Mouse (Mus musculus): ENCODE data around the gene Rnps1. TPM values are rescaled to one million over a fixed set of nuclear protein-coding genes. Genes with fewer than 3 reads are reported as not detected.
A peak's percentile ranks its signal among the peaks of the same experiment; 100 is the strongest.
"Not testable (repeated sequence)": the region's sequence is repeated elsewhere in the genome, so short reads cannot be mapped to it uniquely, and the experiment has no call there.

Gene Rnps1
- polyA plus RNA-seq, 1 experiment from 2014 or later, result 367 TPM

DNA sequence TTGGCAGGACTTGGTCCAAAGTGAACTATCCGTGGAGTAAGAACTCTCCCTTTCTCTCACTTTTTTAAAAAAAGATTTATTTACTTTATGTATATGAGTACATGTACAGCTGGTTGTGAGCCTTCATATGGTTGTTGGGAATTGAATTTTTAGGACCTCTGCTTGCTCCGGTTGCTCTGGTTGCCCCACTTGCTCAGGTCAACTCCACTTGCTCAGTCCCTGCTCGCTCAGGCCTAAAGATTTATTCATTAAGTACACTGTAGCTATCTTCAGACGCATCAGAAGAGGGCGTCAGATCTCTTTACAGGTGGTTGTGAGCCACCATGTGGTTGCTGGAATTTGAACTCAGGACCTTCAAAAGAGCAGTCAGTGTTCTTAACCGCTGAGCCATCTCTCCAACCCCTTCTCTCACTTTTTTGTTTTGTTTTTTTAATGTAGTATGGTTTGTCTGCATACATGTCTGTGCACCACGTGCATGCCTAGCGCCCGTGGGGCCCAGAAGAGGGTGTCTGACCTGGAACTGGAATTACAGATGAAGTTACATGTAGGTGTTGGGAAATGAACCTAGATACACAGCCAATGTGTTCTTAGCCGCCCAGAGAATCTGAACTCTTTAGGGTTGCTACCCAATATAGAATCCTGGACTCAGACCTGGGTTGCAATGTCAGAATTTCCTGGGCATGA, 41.3 kb downstream of the Rnps1 start:
- H3K4me1 ChIP-seq, result peaks cover 23% of the 10 kb centered on the region
- not testable (repeated sequence) for ATAC-seq; H3K9me3 ChIP-seq (replicated peaks); H3K27ac ChIP-seq; H3K27me3 ChIP-seq; H3K9ac ChIP-seq
- H3K36me3 ChIP-seq (ENCODE audit: poor library complexity, severe bottlenecking), result peaks cover 11% of the 10 kb centered on the region
- peak overlapping the region; percentile 85 for H3K4me2 ChIP-seq
- WGBS, result 51% methylated on average over 10 of the region's 10 CpGs
- peak overlapping the region; percentile 82; the same call in 1 of the 2 replicates for H3K4me3 ChIP-seq

DNA sequence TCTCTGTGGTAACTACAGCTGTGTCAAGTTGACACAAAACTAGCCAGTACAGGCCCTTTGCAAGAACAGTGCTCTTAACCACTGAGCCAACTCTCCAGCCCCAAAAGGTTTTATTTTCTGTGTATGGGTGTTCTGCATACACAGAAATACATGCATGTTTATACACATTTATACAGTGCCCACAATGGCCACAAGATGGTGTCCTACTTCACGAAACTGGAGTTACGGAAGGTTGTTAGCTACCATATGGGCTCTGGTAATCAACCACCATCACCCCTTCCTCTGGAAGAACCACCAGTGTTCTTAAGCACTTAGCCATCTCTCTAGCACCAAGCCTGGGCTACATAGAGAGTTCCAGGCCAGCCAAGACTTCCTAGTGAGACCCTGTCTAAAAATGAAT, 47.2 kb downstream of the Rnps1 start:
- Histone ChIP-seq H3K36me3 (ENCODE audit: poor library complexity, severe bottlenecking) (no peaks in the 10 kb centered on the region), H3K4me1 (no peaks in the 10 kb centered on the region), H3K4me3 (no peak overlapping the region), H3K27me3 (no peaks in the 10 kb centered on the region), H3K9me3 (replicated peaks) (no peaks in the 10 kb centered on the region), H3K4me2 (no peak overlapping the region), H3K27ac (no peak overlapping the region), H3K9ac (no peak overlapping the region)
- ATAC-seq, result no peak
- 69% methylated on average over 2 of the region's 2 CpGs for WGBS

GRCm38 (mm10) chr17:24462932-24463331, 48.6 kb downstream of the Rnps1 start:
- no peak overlapping the region for H3K4me2 ChIP-seq
- 86% methylated on average over 1 of the region's 1 CpGs for WGBS
- no peak for ATAC-seq
- H3K27me3 ChIP-seq, result no peaks in the 10 kb centered on the region
- no peaks in the 10 kb centered on the region for H3K9me3 ChIP-seq (replicated peaks)
- H3K9ac ChIP-seq, result no peak overlapping the region
- no peak overlapping the region for H3K27ac ChIP-seq
- no peaks in the 10 kb centered on the region for H3K36me3 ChIP-seq (ENCODE audit: poor library complexity, severe bottlenecking)
- no peaks in the 10 kb centered on the region for H3K4me1 ChIP-seq
- H3K4me3 ChIP-seq, result no peak overlapping the region

GRCm38 (mm10) chr17:24463374-24464133, 49.2 kb downstream of the Rnps1 start:
- no peaks in the 10 kb centered on the region for H3K36me3 ChIP-seq (ENCODE audit: poor library complexity, severe bottlenecking)
- H3K4me1 ChIP-seq, result no peaks in the 10 kb centered on the region
- H3K9me3 ChIP-seq (replicated peaks), result no peaks in the 10 kb centered on the region
- no peak overlapping the region for H3K4me2 ChIP-seq
- H3K4me3 ChIP-seq, result no peak overlapping the region
- no peak overlapping the region for H3K27ac ChIP-seq
- no peak overlapping the region for H3K9ac ChIP-seq
- WGBS, result 63% methylated on average over 6 of the region's 6 CpGs
- no peaks in the 10 kb centered on the region for H3K27me3 ChIP-seq
- no peak for ATAC-seq

GRCm38 (mm10) chr17:24468636-24469246, 54.4 kb downstream of the Rnps1 start:
- Histone ChIP-seq H3K4me1 (peaks cover 26% of the 10 kb centered on the region), H3K4me3 (no peak overlapping the region), H3K4me2 (no peak overlapping the region), H3K9me3 (replicated peaks) (no peaks in the 10 kb centered on the region), H3K9ac (no peak overlapping the region), H3K36me3 (ENCODE audit: poor library complexity, severe bottlenecking) (peaks cover 15% of the 10 kb centered on the region), H3K27me3 (no peaks in the 10 kb centered on the region), H3K27ac (no peak overlapping the region)
- 87% methylated on average over 5 of the region's 5 CpGs for WGBS
- no peak for ATAC-seq

DNA sequence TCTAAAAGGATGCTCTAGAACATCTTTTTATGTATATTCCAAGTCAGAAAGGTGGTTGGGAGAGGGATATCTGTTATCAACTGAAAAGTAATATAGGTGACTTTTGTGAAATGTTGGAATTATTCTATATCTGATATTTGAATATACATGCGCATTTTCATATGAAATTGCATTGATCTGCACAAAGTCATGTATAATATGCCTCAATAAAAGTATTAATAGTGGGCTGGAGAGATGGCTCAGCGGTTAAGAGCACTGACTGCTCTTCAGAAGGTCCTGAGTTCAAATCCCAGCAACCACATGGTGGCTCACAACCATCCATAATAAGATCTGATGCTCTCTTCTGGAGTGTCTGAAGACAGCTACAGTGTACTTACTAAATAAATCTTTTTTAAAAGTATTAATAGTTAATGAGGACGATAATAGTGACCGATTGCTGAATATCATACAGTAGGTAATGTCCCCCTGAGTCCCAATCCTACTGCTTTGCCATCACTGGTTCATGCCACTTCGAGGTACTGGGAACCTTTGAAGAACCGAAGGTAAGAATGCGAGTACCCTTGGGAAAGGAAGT, 55.1 kb downstream of the Rnps1 start:
- Histone ChIP-seq H3K36me3 (ENCODE audit: poor library complexity, severe bottlenecking) (peaks cover 22% of the 10 kb centered on the region), H3K9ac (peak overlapping the region; percentile 64), H3K9me3 (replicated peaks) (no peaks in the 10 kb centered on the region), H3K27me3 (no peaks in the 10 kb centered on the region), H3K4me1 (peaks cover 26% of the 10 kb centered on the region), H3K27ac (peak overlapping the region; percentile 85), H3K4me3 (peak overlapping the region; percentile 91), H3K4me2 (peak overlapping the region; percentile 99)
- 19% methylated on average over 7 of the region's 7 CpGs for WGBS
- ATAC-seq, result no peak

- H3K36me3 ChIP-seq (ENCODE audit: poor library complexity, severe bottlenecking), result peaks cover 28% of the 10 kb centered on the region
- WGBS, result under 1% methylated on average over 75 of the region's 75 CpGs
Measured at GRCm38 (mm10) chr17:24469910-24470602, 55.7 kb downstream of the Rnps1 start, which contains the start of the genes E4f1 and Pgp. Gene E4f1, minus strand, starts transcription at chr17:24470313. Gene Pgp, plus strand, starts transcription at chr17:24470392.

GRCm38 (mm10) chr17:24470701-24471527, 56.5 kb downstream of the Rnps1 start:
- WGBS, result 1% methylated on average over 68 of the region's 68 CpGs
- peak; percentile 12; the same call in 1 of the 2 replicates for ATAC-seq

More at GRCm38 (mm10) chr17:24469910-24470602, 55.7 kb downstream of the Rnps1 start, which contains the start of the genes E4f1 and Pgp:
- Histone ChIP-seq H3K9ac (peak within 1 kb of the TSS; percentile 95), H3K9me3 (replicated peaks) (no peaks in the 10 kb centered on the region), H3K27ac (peak within 1 kb of the TSS; percentile 85), H3K4me1 (peaks cover 26% of the 10 kb centered on the region), H3K4me2 (peak within 1 kb of the TSS; percentile 99), H3K4me3 (peak within 1 kb of the TSS; percentile 91), H3K27me3 (no peaks in the 10 kb centered on the region)
- ATAC-seq, result peak; percentile 99

GRCm38 (mm10) chr17:24472512-24472911, 58.1 kb downstream of the Rnps1 start:
- H3K4me1 ChIP-seq, result peaks cover 28% of the 10 kb centered on the region
- no peak overlapping the region for H3K27ac ChIP-seq
- no peaks in the 10 kb centered on the region for H3K27me3 ChIP-seq
- H3K36me3 ChIP-seq (ENCODE audit: poor library complexity, severe bottlenecking), result peaks cover 53% of the 10 kb centered on the region
- H3K4me2 ChIP-seq, result peak overlapping the region; percentile 99
- H3K4me3 ChIP-seq, result peak overlapping the region; percentile 91; the same call in 1 of the 2 replicates
- peak overlapping the region; percentile 95; the same call in 1 of the 2 replicates for H3K9ac ChIP-seq
- H3K9me3 ChIP-seq (replicated peaks), result no peaks in the 10 kb centered on the region
- 83% methylated on average over 4 of the region's 4 CpGs for WGBS
- ATAC-seq, result no peak

More at GRCm38 (mm10) chr17:24470701-24471527, 56.5 kb downstream of the Rnps1 start:
- Histone ChIP-seq H3K9me3 (replicated peaks) (no peaks in the 10 kb centered on the region), H3K4me2 (peak overlapping the region; percentile 99), H3K4me3 (peak overlapping the region; percentile 91), H3K36me3 (ENCODE audit: poor library complexity, severe bottlenecking) (peaks cover 37% of the 10 kb centered on the region), H3K9ac (peak overlapping the region; percentile 95), H3K27ac (peak overlapping the region; percentile 85), H3K4me1 (peaks cover 26% of the 10 kb centered on the region), H3K27me3 (no peaks in the 10 kb centered on the region)

GRCm38 (mm10) chr17:24473612-24474275, 59.4 kb downstream of the Rnps1 start, which contains the start of gene Bricd5:
Gene Bricd5, plus strand, starts transcription at chr17:24473884.
- Histone ChIP-seq H3K9me3 (replicated peaks) (no peaks in the 10 kb centered on the region), H3K36me3 (ENCODE audit: poor library complexity, severe bottlenecking) (peaks cover 56% of the 10 kb centered on the region), H3K9ac (peak within 1 kb of the TSS; percentile 12; the same call in 1 of the 2 replicates), H3K4me1 (peaks cover 38% of the 10 kb centered on the region), H3K27ac (no peak within 1 kb of the TSS; the same call in 1 of the 2 replicates), H3K4me3 (no peak within 1 kb of the TSS), H3K27me3 (no peaks in the 10 kb centered on the region), H3K4me2 (peak within 1 kb of the TSS; percentile 99)
- ATAC-seq, result no peak
- 82% methylated on average over 6 of the region's 6 CpGs for WGBS
